17 mouse cellular contexts compared by ENCODE assay signal in genomic region chr7:141495940-141496339, GRCm38 (mm10).
"Had no signal": no experiment of that assay in that cellular context is flagged by ENCODE, and none has a peak within 500 bp of the region (broad histone marks: within the 10 kb centered on the region; RNA-seq: fewer than 3 reads in every experiment).

No protein-coding gene starts in this region.

- DNase-seq: gastrocnemius, postnatal 10 days; gastrocnemius, postnatal 25 days; heart, adult 18-20 months; heart, postnatal 10 days; heart, postnatal 4 days; kidney, adult 18-20 months; kidney, adult 8-10 months; kidney, postnatal 10 days; kidney, postnatal 25 days; kidney, postnatal 4 days; liver; liver, embryonic 13.5 days; liver, postnatal 0 days had no signal

- ATAC-seq: hindbrain, embryonic 16.5 days; inflammation-experienced regulatory T-cells, adult 6 months; intestine, embryonic 15.5 days; intestine, postnatal 0 days; liver, postnatal 0 days had no signal
